Mouse (Mus musculus) ES-Bruce4 (cell line): Measurements from ENCODE around the gene Zfp42. TPM values are rescaled to one million over a fixed set of nuclear protein-coding genes. Genes with fewer than 3 reads are reported as not detected.
"Not testable (repeated sequence)": the region's sequence is repeated elsewhere in the genome, so short reads cannot be mapped to it uniquely, and the experiment has no call there.

Experiments
- H3K27ac ChIP-seq: 2 replicates; pipeline ENCODE4 v1.5.1; 2012; ENCODE audit warnings: low read length, inconsistent platforms; ENCODE audit not compliant: insufficient read depth
- H3K27me3 ChIP-seq: 2 replicates; pipeline ENCODE4 v1.6.1; 2012; ENCODE audit warnings: mild to moderate bottlenecking, low read length, inconsistent platforms; ENCODE audit not compliant: control insufficient read depth, poor library complexity, insufficient read depth, severe bottlenecking
- H3K36me3 ChIP-seq: 2 replicates; pipeline ENCODE4 v1.6.1; 2012; ENCODE audit warnings: inconsistent platforms, mild to moderate bottlenecking, low read length, moderate library complexity; ENCODE audit not compliant: control insufficient read depth, poor library complexity, insufficient read depth, severe bottlenecking
- H3K4me1 ChIP-seq: one replicate; pipeline ENCODE4 v1.8.1; 2011; ENCODE audit warnings: low read length; ENCODE audit not compliant: control insufficient read depth, insufficient read depth
- H3K4me3 ChIP-seq: 2 replicates; pipeline ENCODE4 v1.5.1; 2011; ENCODE audit warnings: low read depth, mild to moderate bottlenecking, low read length
- H3K9ac ChIP-seq: 2 replicates; pipeline ENCODE4 v1.6.1; 2012; ENCODE audit warnings: low read depth, mild to moderate bottlenecking, inconsistent platforms; ENCODE audit not compliant: poor library complexity, severe bottlenecking
- H3K9me3 ChIP-seq: replicated peaks from 2 replicates; pipeline ENCODE4 v1.6.1; 2012; ENCODE audit warnings: mild to moderate bottlenecking, low read length, inconsistent platforms; ENCODE audit not compliant: control insufficient read depth, poor library complexity, insufficient read depth, severe bottlenecking
- CTCF ChIP-seq: IDR thresholded peaks from one replicate; pipeline ENCODE4 v1.8.1; 2011; ENCODE audit warnings: low read depth, low read length
- EP300 ChIP-seq: IDR thresholded peaks from 2 replicates; pipeline ENCODE4 v1.6.1; 2011; ENCODE audit warnings: low read depth, low read length; ENCODE audit not compliant: insufficient read depth
- POLR2A ChIP-seq: IDR thresholded peaks from one replicate; pipeline ENCODE4 v1.8.1; 2011; ENCODE audit warnings: low read length; ENCODE audit not compliant: insufficient read depth
- polyA plus RNA-seq: library from polyadenylated mRNA; stranded (reverse); fragments of >200 nt; gene quantifications from 2 replicates; pipeline ENCODE4 v1.2.4, GENCODE M21; 2011; ENCODE audit warnings: low read depth; ENCODE audit not compliant: missing spikeins, insufficient read depth, insufficient read length

The Zfp42 gene
- polyA plus RNA-seq, result 61.7 and 67.5 TPM in 2 replicates

DNA sequence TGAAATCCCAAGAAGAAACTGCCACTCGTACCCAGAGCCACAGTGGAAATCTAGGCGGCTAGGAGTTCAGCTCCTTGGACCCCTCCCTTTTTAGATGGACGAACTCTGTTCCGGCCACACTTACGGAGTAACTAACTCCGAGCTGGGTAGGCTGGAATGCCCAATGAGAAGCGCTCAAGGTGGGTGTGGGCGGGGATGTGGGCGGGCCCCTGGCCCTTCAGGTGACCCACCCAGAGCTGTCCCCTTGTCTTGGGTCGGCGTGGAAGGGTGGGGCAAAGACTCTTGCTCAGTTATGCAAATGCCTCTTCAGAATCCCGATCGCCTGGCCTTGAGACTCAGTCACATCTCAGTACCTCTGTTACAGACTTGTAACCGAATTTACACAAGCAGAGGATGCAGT lies at the start of gene Zfp42:
Gene Zfp42, minus strand, starts transcription at position 85 of the 400 bp plus-strand sequence.
- no peaks in the 10 kb centered on the region for H3K9me3 ChIP-seq
- H3K36me3 ChIP-seq, result peaks cover 23% of the 10 kb centered on the region
- TF ChIP-seq EP300 (peak; percentile 77), POLR2A (peak; percentile 21), CTCF (no peak)
- H3K4me1 ChIP-seq, result no peaks in the 10 kb centered on the region
- H3K27ac ChIP-seq, result peak within 1 kb of the TSS; percentile 99
- no peaks in the 10 kb centered on the region for H3K27me3 ChIP-seq
- H3K9ac ChIP-seq, result peak within 1 kb of the TSS; percentile 95
- H3K4me3 ChIP-seq, result peak within 1 kb of the TSS; percentile 86

DNA sequence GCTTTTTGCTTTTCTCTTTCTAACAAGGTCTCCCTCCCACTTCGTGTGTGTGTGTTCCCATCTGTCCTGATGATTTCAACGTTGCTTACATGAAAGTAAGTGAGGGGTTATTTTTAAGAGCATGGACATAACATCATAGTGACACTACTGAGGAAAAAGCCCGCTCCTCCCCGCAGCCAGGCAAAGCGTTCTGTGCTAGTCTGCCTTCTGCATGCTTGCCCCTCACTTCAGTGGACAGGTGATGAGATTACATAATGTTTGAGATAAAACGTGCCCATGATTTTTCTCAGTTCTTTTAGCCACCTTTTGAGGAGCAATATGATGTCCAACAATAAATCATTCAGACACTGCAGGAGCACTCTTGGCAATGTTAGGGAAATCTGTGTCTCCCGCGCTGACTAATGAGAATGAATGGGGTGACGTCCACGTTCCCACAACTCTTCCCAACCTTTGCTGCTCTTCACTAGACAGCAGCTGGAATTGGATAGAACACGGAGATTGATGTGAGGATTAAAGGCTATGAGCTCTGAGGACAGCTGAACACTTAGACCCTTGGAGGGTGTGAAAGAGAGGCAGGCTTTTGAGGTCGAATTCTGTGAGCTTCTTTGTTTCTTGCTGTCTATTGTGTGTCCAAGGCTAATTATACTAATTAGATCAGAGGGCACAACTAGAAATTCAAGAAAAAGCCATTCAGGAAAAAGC lies 49.4 kb upstream of the Zfp42 start:
- Histone ChIP-seq H3K36me3 (no peaks in the 10 kb centered on the region), H3K4me1 (no peaks in the 10 kb centered on the region), H3K9ac (no peak overlapping the region), H3K9me3 (no peaks in the 10 kb centered on the region), H3K27ac (no peak overlapping the region), H3K27me3 (no peaks in the 10 kb centered on the region), H3K4me3 (no peak overlapping the region)
- TF ChIP-seq EP300 (no peak), POLR2A (no peak), CTCF (no peak)

DNA sequence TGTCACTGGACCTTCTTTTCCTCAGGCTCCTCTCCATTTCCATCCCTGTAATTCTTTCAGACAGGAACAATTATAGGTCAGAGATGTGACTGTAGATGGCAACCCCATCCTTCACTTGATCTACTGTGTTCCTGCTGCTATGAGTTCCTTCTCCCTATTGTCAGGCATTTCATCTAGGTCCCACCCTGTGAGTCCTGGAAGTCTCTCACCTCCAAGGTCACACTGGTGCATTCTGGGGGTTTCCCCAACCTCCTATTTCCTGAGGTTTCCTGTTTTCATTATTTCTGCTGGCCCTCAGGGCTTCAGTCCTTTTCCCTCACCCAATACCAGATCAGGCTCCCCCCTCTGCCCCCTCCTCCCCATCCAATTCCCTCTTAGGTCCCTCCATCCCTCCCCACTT lies 45.5 kb upstream of the Zfp42 start:
- not testable (repeated sequence) for H3K4me3 ChIP-seq, H3K27ac ChIP-seq, H3K27me3 ChIP-seq, H3K36me3 ChIP-seq, H3K9me3 ChIP-seq, H3K4me1 ChIP-seq, H3K9ac ChIP-seq
- peak; percentile 33; the same call in 1 of the 2 replicates for TF ChIP-seq EP300

DNA sequence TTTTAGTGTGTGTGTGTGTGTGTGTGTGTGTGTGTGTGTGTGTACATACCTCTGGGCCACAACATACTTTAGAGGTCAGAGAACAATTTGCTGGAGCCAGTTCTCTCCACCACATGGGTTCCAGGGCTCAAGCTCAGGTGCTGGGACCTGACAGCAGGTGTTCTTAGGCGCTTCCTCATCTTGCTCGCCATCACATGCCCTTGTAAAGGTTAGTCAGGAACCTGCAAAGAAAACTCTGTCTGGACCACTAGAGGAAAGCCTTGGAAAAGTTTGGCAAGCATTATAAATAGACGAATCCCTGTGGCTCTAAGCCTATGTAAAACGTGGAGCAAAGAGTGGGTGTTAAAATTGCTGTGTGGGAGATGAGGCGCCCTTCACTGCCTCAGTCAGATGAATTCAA lies 31.8 kb upstream of the Zfp42 start:
- H3K9ac ChIP-seq, result no peak overlapping the region
- H3K27ac ChIP-seq, result no peak overlapping the region
- no peaks in the 10 kb centered on the region for H3K27me3 ChIP-seq
- H3K9me3 ChIP-seq, result no peaks in the 10 kb centered on the region
- TF ChIP-seq CTCF, result no peak
- no peak for TF ChIP-seq POLR2A
- H3K4me1 ChIP-seq, result no peaks in the 10 kb centered on the region
- no peak overlapping the region for H3K4me3 ChIP-seq
- no peaks in the 10 kb centered on the region for H3K36me3 ChIP-seq

DNA sequence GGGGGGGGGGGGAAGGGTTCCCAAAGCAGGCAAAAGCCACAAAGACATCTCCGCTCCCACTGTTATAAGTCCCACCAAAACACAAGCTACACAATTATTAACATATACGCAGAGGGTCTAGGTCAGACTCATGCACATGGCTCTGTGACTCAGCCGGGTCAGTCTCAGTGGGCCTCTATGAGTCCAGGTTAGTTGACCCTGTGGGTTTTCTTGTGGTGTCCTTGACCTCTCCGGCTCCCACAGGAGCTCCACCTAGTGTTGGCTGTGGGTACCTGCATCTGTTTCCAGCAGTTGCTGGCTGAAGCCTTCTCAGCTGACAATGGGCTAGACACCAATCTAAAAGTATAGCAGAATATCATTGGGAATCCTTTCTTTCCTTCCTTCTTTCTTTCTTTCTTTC lies 26.7 kb upstream of the Zfp42 start:
- Histone ChIP-seq H3K36me3 (no peaks in the 10 kb centered on the region), H3K27ac (no peak overlapping the region), H3K4me3 (no peak overlapping the region), H3K9me3 (no peaks in the 10 kb centered on the region), H3K9ac (no peak overlapping the region), H3K27me3 (no peaks in the 10 kb centered on the region), H3K4me1 (no peaks in the 10 kb centered on the region)
- TF ChIP-seq POLR2A (no peak), CTCF (peak; percentile 84)

DNA sequence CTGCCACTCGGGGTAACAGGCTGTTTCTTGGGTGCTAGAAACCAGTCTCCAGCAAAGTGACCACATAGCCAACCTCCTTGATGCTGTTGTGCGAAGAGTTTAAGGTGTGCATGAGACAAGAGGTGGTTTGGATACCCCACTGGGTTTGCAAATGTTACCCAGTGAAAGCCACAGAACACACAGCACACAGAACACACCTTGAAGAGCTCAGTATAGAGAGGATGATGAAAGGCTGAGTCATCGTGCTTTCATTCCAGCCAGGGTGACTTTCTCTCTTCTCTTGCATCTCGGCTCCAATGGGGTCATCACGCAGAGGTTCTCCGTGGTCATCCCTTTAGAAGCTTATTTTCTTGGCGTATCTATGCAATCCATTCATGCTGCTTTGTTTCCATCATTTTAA lies 24.9 kb upstream of the Zfp42 start:
- H3K4me1 ChIP-seq, result no peaks in the 10 kb centered on the region
- no peaks in the 10 kb centered on the region for H3K27me3 ChIP-seq
- no peaks in the 10 kb centered on the region for H3K9me3 ChIP-seq
- no peaks in the 10 kb centered on the region for H3K36me3 ChIP-seq
- no peak for TF ChIP-seq POLR2A
- TF ChIP-seq EP300, result no peak
- no peak for TF ChIP-seq CTCF
- no peak overlapping the region for H3K4me3 ChIP-seq
- H3K27ac ChIP-seq, result no peak overlapping the region
- no peak overlapping the region for H3K9ac ChIP-seq
